Mouse (Mus musculus): ENCODE measurements around the gene Sfn.

DNA sequence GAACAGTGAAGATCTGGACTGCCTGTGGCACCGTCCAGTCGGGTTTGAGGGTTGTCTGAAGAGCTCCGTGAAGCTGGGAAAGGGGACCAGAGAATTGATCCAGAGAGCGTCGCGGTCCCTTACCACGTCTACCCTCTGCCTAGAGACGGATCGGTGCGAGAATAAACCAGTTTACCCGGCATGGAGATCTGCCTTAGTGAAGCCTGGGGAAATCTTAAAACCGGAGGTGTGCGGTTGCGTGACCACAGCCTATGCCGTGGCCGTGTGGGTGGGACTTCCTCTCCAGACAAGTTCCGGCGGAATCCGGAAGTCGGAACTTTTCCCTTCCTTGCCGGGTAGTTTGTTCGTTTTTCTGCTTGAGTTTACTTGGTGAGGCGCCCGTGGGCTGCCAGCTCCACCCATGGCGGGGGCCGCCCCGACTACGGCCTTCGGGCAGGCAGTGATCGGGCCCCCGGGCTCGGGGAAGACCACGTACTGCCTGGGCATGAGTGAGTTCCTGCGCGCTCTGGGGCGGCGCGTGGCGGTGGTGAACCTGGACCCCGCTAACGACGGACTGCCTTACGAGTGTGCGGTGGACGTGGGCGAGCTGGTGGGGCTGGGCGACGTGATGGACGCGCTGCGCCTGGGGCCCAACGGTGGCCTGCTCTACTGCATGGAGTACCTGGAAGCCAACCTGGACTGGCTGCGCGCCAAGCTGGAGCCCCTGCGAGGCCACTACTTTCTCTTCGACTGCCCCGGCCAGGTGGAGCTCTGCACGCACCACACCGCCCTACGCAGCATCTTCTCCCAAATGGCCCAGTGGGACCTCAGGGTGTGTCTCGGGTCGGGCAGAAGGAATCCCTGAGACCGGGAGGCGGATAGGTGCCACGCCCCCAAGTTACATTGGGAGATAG lies 17.7 kb downstream of the Sfn start, which contains the start of gene Gpn2:
- no peak for TF ChIP-seq CTCF (IDR thresholded peaks at IDR 0.05)
- no peak for TF ChIP-seq EP300 (IDR thresholded peaks at IDR 0.05)

Data from lung, postnatal 0 days (tissue).